Mouse (Mus musculus) cerebellum, adult 18-20 months (tissue): ENCODE data around the gene Cnn1.
"Not testable (repeated sequence)": the region's sequence is repeated elsewhere in the genome, so short reads cannot be mapped to it uniquely, and the experiment has no call there.

Source experiments
- DNase-seq, 2 experiments: peaks; one replicate each; pipeline ENCODE4 v3.0.0; 2021

Gene Cnn1

DNA sequence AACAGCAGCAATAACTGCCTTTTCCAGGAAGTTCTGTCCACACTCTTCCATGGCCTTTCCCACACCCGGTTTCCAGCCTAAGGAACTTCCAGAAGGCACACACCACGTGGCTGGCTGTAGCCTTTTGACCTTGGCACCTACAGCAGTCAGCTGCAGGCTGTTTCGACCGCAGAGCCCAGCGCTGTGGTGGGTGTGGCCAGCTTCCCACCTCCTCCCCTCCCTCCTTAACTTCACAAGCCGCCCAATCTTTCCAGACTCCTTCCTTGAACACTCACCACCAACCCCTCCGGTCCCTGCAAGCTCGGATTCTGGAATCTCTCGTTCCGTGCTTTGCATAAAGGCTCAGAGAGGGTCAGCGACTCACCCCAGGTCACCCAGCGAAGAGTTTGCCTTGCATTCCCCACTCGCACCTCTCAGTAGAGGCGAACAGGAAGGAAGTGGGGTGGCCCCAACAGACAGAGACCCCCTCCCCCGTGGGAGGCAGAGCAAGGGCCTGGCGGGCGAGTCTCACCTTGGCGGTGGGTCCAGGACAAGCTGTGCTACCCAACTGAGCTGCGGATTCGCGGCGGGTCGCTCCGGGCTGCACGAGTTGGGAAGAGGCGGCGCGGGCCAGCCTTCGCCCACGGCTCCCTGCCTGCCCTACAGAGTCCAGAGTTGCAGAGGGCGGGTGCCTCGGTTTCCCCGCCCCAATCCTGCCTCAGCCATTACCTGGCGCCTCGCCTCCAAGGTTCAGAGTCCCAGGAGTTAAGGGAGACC is 32.4 kb downstream of the Cnn1 start:
- DNase-seq, result no peak

DNA sequence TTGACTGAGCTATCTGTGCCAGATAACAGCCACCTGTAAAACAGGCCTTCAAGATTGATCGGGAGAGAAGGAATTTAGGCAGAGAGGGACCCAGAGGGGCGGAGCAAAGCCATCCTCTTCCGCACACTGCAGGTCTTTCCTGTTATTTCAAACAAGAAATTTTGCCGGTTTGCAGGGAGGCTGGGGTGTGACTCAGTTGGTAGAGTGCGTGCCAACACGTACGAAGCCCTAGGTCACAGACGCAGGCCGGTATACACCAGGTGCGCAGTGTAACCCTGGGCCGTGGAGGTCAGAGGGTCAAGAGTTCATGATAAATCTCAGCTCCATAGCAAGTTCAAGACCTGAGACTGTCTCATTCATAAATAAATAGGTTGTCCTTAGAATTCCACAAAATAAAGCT is 33.2 kb downstream of the Cnn1 start:
- no peak for DNase-seq

DNA sequence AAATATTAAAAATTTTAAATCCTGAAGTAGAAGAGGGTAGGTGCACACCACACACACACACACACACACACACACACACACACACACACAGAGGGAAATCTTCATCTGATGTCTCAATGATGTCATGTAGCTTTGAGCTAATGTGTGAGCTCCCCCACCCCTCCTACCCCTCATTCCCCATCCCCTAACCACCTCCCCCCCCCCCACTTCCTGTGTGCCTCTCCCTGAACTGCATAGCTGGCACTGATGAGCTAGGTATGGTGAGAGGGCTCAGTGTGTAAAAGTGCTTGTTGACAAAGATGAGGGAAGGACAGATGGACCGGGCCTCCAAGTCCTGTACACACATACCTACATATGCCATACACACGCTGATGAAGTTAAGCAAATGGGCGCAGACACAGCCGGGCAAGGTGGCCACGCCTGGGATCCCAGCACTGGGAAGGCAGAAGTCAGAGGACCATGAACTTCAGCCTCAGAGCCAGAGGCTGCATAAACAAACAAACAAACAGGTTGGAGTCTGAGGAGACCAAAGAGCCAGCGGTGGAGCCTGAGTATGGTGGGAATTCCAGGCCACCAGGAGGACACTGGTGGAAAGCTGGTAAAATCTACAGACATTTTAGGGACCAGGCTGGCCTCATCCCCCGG is 35.4 kb downstream of the Cnn1 start:
- no peak for DNase-seq

DNA sequence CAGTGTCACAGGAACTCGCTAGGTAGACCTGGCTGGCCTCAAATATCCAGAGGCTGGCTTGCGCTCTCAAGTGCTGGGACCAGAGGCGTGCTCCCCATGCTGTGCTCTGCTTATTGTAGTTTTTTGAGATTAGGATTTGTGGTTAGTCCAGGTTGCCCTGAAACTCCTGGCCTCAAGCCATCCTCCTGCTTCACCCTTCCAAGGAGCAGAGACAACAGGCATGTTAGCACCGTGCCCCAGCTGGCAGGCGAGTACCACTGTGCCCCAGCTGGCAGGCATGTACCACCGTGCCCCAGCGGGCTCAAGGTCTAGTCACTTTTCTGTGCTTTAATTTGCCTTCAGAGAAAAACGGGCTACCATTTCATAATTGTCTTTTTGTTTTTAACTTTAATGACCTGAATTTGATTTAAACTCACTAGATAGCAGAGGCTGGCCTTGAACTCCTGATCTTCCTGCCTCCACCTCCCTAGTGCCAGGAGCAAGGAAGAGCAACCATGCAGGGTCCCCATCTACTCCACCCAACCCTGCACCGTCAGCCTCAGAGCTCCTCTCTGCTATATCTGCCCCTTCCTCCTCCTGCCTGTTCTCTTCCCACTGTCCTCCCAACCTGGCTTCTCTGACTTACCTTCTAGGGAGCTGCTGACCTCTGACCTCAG is 36.1 kb downstream of the Cnn1 start:
- DNase-seq, result no peak

DNA sequence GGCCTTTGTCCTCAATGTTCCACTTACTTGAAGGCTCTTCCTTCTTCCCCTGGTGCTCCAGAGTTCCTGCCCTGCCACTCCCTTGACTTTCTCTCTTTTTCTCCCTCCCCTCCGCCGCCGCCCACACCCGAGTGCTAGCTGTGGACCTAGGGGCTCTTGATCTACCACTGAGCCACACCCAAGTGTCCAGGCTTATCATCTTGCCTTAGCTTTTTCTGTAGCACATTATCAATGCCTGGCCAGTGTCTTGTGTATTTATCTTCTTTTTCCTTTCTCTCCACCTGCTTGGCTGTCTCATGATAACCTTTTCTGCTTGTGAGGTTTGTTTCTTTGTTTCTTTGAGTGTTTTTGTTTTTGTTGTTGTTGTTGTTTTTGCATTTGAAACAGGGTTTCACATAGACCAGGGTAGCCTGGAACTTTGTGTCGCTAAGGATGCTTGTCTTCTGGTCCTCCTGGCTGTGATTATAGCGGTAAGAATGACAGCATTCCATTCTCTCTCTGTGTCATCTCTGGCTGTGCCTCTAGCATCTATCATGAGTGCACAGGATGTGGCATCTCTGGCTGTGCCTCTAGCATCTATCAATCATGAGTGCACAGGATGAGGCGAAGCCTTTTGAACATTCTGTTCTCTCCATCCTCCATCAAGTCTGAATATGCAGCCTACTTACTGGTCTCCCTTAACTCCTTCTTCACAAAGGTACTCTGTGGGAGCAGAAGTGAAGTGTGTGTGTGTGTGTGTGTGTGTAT is 36.8 kb downstream of the Cnn1 start, which contains the start of gene Acp5:
Gene Acp5 (minus strand): TSS at position 68 of the 747 bp plus-strand sequence.
- DNase-seq, result no peak

DNA sequence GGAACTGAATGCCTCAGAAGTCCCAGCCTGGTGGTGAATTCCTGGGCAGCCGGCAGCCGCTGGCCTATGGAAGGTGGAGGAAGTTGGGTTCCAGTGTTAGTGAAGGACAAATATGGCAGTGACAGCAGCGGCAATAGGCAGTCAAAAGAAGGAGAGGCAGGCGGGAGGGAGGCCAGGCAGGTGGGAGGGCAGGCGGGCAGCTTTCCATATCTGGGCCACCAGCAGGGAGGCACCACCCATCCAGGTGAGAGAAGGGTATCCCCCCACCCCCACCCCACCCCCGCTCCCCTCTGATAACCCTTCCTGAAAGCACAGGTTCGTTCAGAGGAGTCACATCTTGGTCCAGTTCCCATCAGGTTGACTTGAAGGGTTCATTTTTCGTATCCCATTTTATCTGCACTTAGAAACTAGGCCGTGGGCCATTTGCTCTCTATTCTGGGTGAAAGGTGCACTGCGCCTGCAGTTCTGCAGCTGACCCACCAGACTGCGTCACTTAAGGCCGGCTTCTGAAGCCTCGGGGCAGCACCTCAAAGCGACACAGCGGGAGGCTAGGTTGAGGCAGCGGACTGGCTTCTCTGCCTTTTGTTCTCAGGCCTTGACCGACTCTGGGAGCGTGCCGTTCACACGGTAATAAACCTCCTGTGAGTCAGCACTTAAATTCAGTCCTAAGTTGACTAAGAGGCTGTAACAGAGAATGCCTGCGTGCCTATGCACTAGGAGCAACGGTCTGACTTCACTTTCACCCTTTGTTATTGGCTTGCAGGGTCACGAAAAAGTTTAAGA is 37.9 kb downstream of the Cnn1 start:
- no peak for DNase-seq

DNA sequence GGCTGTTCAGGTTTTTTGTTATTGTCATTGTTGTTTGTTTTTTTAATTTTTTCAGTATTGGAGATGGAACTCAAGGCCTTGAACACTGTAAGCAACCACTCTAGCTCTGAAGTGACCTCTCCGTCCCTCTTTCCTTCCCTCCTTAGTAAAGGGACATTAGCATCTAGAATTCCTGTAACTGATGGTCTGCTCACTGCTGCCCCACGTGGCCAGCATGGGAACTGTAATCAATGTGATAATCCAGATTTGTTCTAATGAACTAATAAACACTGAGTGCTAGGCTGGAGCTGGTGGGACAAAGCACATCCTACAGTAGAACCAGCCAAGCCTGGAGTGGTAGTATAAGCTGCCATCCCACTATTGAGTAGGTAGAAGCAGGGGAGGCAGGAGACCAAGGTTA is 39.5 kb downstream of the Cnn1 start:
- peak; percentile 49 to 69 for DNase-seq

DNA sequence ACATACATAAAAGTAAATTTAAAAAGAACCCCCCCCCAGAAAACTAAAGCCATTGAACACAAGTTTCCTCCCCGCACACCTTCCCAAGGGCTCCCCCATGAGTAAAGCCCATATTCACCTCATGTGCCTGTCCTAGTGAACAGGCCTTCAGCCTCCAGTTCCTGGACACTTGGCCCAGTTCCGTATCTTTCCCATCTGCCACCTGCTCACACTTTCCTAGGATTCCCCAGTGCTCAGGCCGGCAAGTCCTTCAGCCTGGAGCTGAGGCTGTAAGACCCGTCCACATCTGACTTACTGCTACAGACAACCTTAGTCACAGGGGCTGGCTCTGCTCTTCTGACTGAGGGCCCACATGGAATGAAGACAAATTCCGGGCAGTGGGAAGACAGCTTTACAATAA is 40.7 kb downstream of the Cnn1 start:
- DNase-seq, result peak; percentile 74 to 84

DNA sequence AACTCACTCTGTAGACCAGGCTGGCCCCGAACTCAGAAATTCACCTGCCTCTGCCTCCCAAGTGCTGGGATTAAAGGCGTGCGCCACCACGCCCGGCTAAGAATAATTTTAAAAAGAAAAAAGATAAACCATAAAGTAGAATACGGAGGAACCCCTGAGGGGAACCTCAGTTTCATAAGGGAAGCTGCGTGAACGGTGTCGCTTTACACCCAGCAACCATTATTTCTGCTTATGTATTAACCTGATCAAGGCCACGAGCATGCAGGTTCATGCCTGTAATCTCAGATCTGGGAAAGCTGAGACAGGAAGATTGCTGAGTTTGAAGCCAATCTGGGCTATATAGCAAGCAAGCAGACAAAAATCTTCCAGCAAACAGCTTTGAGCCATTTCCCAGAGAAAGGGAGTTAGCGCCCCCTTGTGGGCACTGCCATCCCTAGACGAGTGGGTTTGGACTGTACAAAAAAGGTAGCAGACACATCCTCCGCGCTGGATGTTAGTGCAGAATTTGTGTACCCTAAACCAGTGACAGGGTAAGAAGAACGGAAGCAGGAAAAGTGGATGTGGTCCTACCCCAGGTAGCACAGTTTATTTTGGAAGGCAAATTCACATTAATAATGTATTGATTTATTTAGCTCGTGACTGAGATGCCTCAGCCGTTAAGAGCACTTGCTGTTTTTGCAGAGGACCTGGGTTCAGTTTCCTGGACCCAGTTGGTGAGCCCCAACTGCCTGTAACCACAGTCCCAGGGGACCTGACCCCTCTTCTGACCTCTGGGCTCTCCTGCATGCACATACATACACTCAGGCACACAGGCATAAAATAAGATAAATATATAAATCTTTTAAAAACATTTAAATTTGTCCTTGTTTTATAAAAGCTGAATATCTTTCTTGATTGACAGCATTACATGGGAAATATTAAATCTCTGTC is 44.4 kb downstream of the Cnn1 start:
- DNase-seq, result peak; percentile 89 to 94

DNA sequence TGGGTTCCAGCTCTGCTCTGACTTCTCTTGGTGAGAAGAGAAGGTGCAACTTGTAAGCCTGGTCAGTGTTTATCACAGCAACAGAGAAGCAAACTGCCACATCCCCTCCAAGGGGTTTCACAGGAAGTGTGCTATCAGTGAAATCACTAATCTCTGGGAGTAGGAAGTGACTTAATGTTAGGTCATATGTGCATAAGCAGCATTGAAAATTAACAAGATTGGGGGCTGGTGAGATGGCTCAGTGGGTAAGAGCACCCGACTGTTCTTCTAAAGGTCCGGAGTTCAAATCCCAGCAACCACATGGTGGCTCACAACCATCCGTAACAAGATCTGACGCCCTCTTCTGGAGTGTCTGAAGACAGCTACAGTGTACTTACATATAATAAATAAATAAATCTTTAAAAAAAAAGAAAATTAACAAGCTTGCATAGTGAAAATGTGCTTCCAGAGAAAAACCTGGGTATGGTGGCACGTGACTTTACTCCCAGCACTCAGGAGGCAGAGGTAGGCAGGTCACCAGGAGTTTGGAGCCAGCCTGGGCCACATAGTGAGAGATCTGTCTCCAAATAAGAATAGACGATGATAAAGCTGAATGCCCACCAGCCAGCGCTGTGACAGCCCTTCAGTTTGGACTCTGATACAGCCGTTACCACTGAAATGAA is 45.4 kb downstream of the Cnn1 start:
- no peak for DNase-seq

DNA sequence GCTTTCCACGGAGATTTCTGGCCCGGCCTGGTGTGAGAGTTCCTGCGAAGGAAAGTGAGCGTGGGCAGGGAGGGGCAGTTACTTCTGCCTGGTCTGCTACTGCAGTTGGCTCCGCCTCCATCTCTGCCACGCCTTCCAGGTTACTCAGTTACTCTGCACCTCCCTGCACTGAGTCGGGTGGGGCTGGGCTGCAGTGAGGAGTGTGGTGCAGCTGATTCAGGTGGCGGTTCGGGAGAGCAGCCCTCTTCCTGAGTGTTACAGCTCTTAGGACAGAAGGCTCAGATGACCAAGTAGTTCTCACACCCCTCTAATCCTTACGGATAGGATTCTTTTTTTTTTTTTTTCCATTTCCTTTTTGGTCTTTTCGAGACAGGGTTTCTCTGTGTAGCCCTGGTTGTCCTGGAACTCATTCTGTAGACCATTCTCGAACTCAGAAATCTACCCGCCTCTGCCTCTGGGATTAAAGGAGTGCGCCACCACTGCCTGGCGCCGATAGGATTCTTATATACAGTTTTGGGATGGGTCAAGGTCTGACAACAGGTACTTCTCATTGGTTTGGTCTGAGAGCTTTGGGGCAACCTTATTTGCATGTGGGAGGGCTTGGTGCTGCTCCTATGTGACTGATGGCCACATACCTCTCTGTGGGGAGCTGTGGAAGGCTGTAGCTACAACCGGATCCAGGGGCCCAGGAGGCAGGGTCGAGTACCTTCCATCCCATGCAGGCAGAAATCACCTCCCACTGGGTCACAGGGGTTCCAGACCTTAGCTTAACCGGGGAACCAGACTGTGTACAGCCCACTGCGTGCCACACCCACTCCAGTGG is 50.6 kb downstream of the Cnn1 start:
- DNase-seq, result no peak

DNA sequence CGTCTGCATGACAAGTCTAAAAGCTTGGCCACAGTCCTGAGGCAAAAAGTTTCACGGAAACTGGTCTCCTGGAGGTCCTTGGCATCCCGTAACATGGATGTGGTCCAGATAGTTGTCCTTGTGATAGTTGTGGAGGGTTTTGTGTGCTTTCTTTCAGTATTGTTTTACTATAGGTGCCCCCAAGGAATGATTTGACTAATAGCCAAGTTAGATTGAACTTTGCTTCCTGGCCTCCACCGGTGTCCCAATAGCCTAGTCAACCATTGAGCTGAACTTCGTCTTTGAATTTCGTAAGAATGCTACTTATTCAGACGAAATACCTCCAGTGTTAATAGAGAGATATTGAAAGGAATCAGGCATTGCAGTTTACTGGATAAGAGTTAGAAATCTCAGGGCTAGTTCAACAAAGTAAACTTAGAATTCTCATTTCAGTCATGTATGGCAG is 51.3 kb downstream of the Cnn1 start:
- DNase-seq, result not testable (repeated sequence)

DNA sequence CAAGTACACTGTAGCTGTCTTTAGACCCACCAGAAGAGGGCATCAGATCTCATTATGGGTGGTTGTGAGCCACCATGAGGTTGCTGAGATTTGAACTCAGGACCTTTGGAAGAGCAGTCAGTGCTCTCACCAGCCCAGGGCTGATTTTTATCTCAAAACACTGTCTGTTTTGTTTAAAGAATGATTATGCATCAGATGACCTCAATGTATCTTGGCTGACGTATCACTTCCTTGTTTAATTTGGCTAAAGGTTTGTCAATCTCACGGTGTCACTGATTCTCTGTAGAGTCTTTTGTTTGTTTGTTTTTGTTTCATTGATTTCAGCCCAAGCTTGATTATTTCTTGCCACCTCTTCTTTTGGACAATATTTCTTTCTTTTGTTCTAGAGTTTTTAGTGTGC is 51.9 kb downstream of the Cnn1 start:
- no peak for DNase-seq

DNA sequence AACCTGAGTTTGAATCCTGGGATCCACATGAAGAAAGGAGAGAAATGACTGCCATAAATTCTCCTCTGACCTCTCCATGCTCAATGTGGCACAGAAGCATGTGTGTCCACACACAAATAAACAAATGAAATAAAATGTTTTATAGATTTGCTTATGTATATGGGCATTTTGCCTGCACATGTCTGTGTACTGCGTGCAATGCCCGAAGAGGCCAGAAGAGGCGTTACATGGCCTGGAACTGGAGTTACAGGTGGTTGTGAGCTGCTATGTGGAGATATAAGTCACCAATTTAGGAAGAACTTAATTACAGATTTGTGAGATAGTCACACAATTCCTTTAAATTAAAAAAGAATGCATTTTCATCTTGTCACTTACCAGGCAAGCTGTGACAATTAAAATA is 54.8 kb downstream of the Cnn1 start:
- DNase-seq, result no peak

DNA sequence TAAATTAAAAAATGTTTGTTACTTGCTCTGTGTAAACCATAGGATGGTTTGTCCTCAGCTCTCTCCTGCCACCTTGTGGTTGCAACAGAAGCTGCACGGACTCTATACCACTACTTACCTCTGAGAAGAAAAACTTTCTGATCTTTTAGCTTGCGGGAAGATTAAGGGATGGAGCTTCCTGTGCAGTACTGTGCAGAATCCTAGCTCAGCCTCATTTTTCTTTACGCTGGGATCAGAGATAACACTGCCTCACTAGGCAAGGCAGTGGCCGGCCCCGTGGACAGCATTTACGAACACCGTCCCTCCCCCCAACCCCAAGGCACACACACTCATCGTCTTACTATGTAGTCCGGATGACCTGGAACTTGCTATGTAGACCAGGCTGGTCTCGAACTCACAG is 56.6 kb downstream of the Cnn1 start:
- peak; percentile 76 to 81 for DNase-seq

DNA sequence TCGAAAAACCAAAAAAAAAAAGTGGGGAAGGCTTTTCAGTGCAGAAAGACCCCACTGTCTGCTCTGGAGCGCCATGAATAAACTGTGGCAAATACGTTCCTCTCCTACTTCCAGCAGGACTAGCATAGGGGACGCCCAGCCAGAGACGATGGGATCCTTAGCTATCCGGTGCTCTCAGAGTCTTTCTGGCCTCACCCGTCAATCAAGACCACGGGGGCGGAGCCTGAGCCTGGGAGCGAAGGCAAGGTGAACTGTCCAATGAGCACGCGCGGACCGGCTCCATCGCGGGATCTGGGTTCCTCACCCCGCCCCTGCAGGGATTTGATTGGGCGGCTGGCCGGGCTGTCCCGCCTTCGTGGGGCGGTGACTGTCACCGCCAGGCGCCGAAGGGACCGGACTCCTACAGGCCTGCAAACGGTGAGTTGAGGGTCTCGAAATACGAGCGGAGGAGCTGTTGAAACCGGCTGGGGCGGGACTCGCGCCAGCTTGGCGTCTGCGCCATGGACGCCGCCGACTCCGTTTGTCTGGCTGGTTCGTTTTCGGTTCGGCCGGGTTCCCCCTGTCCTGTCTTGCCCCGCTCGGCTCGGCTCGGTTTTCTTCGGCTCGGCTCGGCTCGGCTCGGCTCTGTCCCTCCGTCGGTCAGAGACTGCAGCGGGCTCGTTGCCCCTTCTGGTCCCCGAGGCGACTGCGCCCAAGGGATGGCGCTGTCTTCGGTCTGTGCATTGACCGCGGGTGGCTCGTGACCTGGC is 57.7 kb downstream of the Cnn1 start, which contains the start of gene Pigyl:
Gene Pigyl (plus strand): TSS at position 350 of the 749 bp plus-strand sequence.
- DNase-seq, result peak; percentile 99 to 100

DNA sequence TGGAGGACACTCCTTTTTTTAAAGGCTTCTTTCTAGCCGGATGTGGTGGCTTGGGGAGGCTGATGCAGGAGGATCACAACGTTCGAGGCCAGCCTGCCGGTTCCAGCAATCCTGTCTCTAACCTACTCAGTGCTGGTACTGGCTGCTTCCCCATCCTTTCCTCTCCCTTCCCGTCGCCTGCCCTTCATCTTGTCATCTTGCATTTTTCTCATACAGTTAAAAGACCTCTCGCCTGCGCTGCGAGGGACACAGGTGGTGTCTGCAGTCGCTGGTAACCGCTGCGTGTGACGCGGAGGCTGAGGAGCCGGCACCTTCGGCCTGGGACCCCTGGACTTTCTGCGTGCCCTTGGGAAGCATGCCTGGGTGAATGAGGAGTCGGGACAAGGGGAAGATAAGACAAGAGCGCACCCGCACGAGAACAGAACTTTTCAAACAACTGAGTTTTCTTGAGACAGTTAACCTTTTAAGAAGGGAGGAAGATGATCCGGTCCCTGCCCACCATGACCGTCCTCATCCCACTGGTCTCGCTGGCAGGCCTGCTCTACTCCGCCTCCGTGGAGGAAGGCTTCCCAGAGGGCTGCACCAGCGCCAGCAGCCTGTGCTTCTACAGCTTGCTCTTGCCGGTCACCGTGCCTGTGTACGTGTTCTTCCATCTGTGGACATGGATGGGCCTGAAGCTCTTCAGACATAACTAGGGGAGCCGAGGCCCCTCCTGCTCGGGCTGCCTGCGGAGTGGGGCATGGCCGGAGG is 58.7 kb downstream of the Cnn1 start:
- DNase-seq, result peak; percentile 44 to 55
